Mouse (Mus musculus): Measurements from ENCODE around the gene Tjp3.

DNA sequence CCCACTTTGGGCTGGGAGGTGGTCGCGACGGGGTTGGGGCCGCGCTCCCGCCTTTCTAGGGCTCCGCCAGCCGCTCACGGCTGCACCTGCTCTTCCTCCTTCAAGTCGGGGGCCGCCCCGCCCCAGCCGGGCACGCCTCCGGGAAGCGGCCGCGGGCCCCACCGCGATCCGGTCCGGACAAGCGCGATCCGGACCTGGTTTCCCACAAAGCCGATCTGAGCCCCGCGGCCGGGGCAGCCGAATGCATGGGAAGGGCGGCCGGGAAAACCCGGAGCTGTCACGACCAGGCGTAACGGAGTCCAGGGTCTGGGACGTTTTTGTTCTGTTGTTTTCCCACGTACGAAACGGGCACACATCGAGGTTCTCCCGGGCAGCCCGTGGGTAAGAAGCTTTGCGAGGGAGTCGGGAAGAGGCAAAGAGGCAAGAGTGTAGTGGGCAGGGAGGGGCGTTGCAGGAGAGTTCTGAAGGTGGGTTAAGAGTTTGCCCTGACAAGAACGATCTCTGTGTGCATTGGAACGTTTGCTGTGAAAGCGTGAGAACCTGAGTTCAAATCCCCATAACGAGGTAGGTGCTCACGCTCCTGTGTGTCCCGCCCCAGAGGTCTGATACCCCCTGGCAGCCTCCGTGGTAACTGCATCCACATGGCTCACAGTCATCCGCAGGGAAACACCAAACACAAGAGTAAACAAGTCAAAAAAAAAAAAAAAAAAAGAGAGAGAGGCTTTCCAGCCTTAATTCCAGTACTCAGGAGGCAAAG, 5.5 kb downstream of the Tjp3 start:
- TF ChIP-seq CTCF (IDR thresholded peaks at IDR 0.05; ENCODE audit: low read depth) (no peak), EP300 (IDR thresholded peaks at IDR 0.05; ENCODE audit: low read depth) (peak; percentile 40; the same call in 1 of the 2 replicates)
